Mouse (Mus musculus) cortical plate, adult 2 months (tissue): ENCODE measurements around the gene Brca2. TPM values are rescaled to one million over a fixed set of nuclear protein-coding genes. Genes with fewer than 3 reads are reported as not detected.

Experiments used
- H3K27ac ChIP-seq: fragments of 200-500 bp; 2 replicates; pipeline ENCODE4 v1.5.1; 2012; ENCODE audit warnings: low read length, control low read depth, inconsistent platforms; ENCODE audit not compliant: insufficient read depth
- H3K4me1 ChIP-seq: fragments of 200-500 bp; 2 replicates; pipeline ENCODE4 v1.6.1; 2011; ENCODE audit warnings: low read length; ENCODE audit not compliant: control insufficient read depth, insufficient read depth
- H3K4me3 ChIP-seq: fragments of 200-500 bp; 2 replicates; pipeline ENCODE4 v1.5.1; 2011; ENCODE audit warnings: mild to moderate bottlenecking, low read length, control low read depth; ENCODE audit not compliant: insufficient read depth
- CTCF ChIP-seq: fragments of 200-500 bp; IDR thresholded peaks from 2 replicates; pipeline ENCODE4 v1.5.1; 2011; ENCODE audit warnings: mild to moderate bottlenecking, control low read depth, low read length; ENCODE audit not compliant: insufficient read depth; ENCODE audit errors: extremely low read depth
- POLR2A ChIP-seq: fragments of 200-500 bp; IDR thresholded peaks from 2 replicates; pipeline ENCODE4 v1.6.1; 2011; ENCODE audit warnings: mild to moderate bottlenecking, low read length, control low read depth; ENCODE audit not compliant: insufficient read depth; ENCODE audit errors: extremely low read depth
- polyA plus RNA-seq: library from polyadenylated mRNA; depleted of rRNA; stranded (reverse); fragments of >200 nt; gene quantifications from 2 replicates; pipeline ENCODE4 v1.2.3, GENCODE M21; 2012

Brca2 gene
- polyA plus RNA-seq, 1 experiment = 6.3 TPM

GRCm38 (mm10) chr5:150583181-150583580 lies 60.8 kb downstream of the Brca2 start:
- no peak overlapping the region for H3K27ac ChIP-seq
- TF ChIP-seq POLR2A = no peak
- TF ChIP-seq CTCF = no peak

GRCm38 (mm10) chr5:150583622-150584336 lies 61.3 kb downstream of the Brca2 start:
- no peak for TF ChIP-seq CTCF
- no peak for TF ChIP-seq POLR2A
- Histone ChIP-seq H3K27ac (no peak overlapping the region), H3K4me1 (peaks cover 5% of the 10 kb centered on the region), H3K4me3 (no peak overlapping the region)

More at GRCm38 (mm10) chr5:150583181-150583580, 60.8 kb downstream of the Brca2 start:
- Histone ChIP-seq H3K4me3 (no peak overlapping the region), H3K4me1 (peaks cover 5% of the 10 kb centered on the region)

- no peak for TF ChIP-seq POLR2A
- TF ChIP-seq CTCF = no peak
- peaks cover 5% of the 10 kb centered on the region for H3K4me1 ChIP-seq
- H3K27ac ChIP-seq = no peak overlapping the region
- no peak overlapping the region for H3K4me3 ChIP-seq
Observed at GRCm38 (mm10) chr5:150584337-150584729, 61.9 kb downstream of the Brca2 start.

- no peak overlapping the region for H3K4me3 ChIP-seq
- H3K4me1 ChIP-seq = no peaks in the 10 kb centered on the region
- TF ChIP-seq POLR2A (no peak), CTCF (no peak)
Observed at GRCm38 (mm10) chr5:150589945-150590344, 67.5 kb downstream of the Brca2 start.

GRCm38 (mm10) chr5:150592186-150592903 lies 69.9 kb downstream of the Brca2 start:
- no peaks in the 10 kb centered on the region for H3K4me1 ChIP-seq
- TF ChIP-seq POLR2A (no peak), CTCF (no peak)
- no peak overlapping the region for H3K27ac ChIP-seq
- H3K4me3 ChIP-seq = peak overlapping the region; percentile 87

More at GRCm38 (mm10) chr5:150589945-150590344, 67.5 kb downstream of the Brca2 start:
- H3K27ac ChIP-seq = no peak overlapping the region

- peak overlapping the region; percentile 43 for H3K27ac ChIP-seq
- TF ChIP-seq POLR2A = peak; percentile 17; the same call in 1 of the 2 replicates
- no peak for TF ChIP-seq CTCF
- peak overlapping the region; percentile 87 for H3K4me3 ChIP-seq
- H3K4me1 ChIP-seq = no peaks in the 10 kb centered on the region
Observed at GRCm38 (mm10) chr5:150592904-150593755, 70.7 kb downstream of the Brca2 start.

GRCm38 (mm10) chr5:150593756-150594648 lies 71.6 kb downstream of the Brca2 start:
- H3K27ac ChIP-seq = peak overlapping the region; percentile 96
- H3K4me3 ChIP-seq = peak overlapping the region; percentile 87
- H3K4me1 ChIP-seq = no peaks in the 10 kb centered on the region
- TF ChIP-seq POLR2A (peak; percentile 58; the same call in 1 of the 2 replicates), CTCF (no peak)

- no peaks in the 10 kb centered on the region for H3K4me1 ChIP-seq
- H3K4me3 ChIP-seq = peak overlapping the region; percentile 87
- peak overlapping the region; percentile 96; the same call in 1 of the 2 replicates for H3K27ac ChIP-seq
- TF ChIP-seq POLR2A (no peak), CTCF (no peak)
Observed at GRCm38 (mm10) chr5:150594649-150595339, 72.4 kb downstream of the Brca2 start.
